Mouse (Mus musculus) telencephalon, adult 2 months (tissue): ENCODE measurements around the gene Cks2.

ENCODE experiments used
- DNase-seq: peaks from one replicate; pipeline ENCODE4 v3.0.0-alpha.2; 2011; ENCODE audit warnings: low read depth, low spot score

Gene Cks2

DNA sequence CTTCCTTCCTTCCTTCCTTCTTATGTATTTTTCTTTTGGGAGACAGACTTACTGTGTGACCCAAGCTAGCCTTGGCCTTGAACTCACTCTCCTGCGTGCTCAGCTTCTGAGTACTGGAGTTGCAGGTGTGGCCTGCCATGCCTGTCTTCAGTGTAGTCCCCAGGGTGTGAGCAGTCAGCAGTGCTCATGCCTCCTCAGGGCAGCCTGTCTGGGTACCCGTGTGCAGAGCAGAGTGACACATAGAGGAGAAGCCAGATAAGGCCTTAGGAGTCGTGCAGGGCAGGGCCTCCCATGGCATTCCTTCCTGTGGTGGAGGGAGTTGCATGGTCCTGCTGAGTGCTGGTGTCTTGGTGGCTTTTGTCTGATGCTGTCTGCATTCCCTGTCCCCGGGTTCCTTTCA, 34.3 kb downstream of the Cks2 start:
- DNase-seq: no peak

DNA sequence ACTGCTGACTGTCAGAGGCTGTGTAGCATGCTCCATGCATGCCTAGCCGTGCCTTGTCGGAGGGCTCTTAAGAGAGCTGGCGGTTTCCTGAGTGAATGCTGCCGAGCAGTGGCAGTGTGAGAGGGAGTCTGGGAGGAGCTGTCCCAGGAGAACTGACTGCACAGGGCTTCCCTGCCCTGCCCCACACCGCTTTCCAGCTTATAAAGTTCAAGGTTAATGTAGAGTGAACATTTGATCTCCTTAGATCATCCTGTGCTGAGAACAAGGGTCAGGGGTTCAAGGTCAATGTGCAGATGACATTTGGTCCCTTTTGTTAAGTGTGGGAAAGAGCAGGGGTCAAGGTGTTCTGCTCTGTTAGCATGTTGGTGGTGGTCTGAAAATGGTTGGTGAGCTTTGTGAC, 36.0 kb downstream of the Cks2 start:
- no peak for DNase-seq

DNA sequence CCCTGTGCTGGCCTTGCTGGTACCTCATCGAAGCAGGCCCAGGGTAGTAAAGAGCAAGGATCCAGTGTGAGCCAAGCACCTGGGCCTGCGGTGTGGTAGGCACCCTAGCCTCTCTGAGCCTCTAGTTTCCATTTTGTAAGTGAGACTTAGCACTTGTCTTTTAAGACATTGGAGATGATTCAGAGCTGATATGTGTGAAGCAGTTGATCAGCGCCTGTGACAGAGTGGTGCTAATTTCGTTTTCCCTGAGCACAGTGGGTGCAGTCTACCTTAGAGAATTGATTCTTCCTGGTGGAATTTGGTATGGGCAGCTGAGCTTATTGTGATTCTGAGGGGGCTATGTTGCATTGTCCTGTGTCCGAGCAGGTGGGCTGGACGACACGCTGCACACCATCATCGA, 36.6 kb downstream of the Cks2 start:
- no peak for DNase-seq

DNA sequence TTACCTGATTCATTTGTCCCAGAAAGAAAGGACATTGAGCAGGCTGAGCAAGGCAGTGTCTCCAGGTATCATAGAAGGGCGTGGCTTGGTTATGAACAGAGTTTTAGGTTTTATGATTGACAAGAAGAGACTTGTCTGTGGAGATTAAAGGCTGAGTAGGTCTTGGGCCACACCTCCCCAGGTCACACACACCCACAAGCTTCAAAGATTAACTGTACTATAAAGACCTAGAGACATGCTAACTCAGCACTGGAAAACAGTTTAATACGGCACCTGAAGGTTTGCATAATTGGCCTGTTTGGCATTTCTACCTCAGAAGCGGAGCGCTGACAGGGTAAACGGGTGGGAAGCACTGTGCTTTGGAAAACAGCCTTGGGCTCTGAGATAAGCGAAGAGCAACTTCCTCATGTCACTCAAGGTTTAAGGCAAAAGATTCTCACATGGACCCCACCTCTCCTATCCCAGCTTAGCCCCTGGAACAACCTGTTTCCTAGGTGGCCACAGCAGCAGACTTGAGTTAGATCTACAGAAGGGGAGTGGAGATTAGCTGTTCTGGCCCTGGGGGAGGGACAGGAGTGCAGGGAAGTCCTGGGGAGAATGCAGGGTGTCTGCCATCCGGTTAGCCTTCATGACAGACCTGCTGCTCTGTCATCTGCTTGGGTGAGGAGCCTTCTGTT, 40.4 kb downstream of the Cks2 start:
- no peak for DNase-seq

DNA sequence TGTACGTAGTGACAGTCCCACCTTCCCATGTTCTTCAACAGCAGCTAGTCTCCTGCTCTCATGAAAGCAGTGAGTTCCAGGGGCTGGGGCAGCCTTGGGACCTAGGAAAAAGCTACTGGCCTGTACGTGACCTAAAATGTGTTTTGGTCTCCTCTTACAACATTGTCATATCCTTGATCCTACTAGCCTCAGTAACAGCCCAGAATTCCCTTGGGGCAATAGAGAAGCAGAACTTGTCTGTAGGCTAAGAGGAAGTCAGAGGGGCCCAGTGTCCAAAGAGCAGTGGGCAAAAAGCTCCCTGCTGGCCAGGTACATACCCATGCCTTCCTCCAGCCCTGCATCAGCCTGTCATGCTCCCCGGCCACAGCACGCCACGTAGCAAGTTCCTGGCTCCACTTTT, 41.9 kb downstream of the Cks2 start:
- no peak for DNase-seq

DNA sequence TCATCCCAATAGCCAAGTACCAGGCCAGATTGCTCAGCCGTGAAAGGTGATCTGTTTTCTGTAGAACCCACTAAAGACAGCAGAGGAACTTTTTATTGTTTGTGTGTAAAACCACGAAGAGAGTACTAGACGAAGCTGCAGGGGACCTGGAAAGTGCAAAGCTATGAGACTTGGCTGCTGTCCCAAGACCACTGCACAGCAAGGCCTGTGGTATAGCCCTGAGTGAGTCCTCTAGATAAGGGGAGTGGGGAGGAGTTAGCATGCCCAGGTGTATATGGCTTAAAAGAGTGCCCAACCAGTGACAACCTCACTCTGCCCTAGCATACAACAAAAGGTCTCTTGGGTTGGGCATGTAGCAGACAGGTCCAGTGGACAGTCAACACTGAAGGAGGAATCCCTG, 43.7 kb downstream of the Cks2 start:
- no peak for DNase-seq

DNA sequence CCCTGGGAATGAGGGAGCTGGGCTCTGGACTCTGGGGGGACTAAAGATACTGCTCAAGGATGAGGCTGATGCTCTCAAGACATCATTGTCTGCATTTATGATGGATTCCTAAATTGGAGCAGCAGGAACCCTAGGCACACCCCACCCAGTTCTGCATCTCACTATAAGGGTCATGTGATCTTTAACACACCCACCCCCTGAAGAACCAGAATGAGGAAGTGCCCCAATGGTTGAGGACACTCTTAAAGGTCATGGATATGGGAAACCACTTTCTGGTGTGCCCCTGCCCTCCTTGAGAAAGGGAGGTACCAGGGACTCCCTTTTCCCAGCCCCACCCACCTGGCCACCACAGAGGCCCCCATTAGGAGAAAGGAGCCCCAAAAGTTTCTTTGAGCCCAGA, 51.4 kb downstream of the Cks2 start:
- no peak for DNase-seq

DNA sequence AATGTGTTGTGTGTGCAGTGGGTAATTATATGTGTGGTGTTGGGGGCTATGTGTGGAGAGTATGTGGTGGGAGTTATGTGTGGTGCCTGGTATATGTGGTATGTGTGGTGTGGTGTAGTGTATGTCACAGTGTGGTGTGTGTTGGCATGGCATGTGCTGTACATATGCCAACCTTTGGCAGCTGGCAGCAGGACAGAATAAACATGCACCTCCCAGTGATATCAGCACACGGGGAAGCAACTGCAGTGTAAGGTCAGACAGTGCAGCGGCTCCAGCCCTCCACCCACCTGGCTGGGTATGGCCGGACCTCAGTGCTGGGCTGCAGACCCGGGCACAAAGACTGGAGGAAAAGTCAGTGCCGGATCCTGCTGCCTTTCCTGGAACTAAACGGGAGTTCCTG, 52.4 kb downstream of the Cks2 start:
- DNase-seq: no peak

DNA sequence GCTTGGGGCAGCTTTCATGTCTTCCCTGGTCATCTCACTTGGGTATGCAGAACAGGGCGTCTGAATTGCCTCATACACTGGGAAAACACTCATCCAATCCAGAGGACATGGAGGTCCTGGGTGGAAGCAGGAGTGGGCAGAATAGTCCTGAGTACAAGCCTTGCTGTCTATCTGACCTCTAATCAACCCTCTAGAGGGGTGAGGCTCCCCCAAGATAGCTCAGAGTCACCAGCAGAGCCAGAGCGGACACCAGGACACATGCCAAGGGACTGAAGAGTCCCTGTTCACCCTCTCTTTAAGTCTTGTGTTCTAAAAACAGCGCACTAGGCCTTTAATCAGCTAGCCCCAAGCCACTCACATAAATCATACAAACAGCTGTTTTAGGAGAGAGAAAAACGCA, 52.9 kb downstream of the Cks2 start:
- no peak for DNase-seq

DNA sequence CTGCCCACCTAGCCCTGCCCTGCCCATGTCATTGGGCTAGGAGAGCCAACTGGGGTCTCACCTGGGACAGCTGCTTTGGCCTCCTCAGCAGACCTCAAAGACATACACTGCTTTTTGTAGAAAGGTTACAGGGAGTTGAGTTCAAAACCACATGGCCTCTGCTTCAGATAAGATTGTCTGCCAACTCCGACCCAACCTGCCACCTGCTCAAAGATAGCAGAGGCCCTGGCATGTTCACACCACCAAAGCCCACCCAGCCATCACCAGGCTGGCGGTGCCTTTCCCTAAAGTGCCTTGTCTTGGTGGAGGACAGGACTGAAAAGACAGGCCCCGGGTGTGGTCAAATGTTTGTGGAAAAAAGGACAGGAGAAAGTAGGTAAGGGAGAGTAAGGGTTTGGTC, 53.3 kb downstream of the Cks2 start:
- DNase-seq: no peak
